ENCODE assay signal across 8 mouse cellular contexts in the genomic region with DNA sequence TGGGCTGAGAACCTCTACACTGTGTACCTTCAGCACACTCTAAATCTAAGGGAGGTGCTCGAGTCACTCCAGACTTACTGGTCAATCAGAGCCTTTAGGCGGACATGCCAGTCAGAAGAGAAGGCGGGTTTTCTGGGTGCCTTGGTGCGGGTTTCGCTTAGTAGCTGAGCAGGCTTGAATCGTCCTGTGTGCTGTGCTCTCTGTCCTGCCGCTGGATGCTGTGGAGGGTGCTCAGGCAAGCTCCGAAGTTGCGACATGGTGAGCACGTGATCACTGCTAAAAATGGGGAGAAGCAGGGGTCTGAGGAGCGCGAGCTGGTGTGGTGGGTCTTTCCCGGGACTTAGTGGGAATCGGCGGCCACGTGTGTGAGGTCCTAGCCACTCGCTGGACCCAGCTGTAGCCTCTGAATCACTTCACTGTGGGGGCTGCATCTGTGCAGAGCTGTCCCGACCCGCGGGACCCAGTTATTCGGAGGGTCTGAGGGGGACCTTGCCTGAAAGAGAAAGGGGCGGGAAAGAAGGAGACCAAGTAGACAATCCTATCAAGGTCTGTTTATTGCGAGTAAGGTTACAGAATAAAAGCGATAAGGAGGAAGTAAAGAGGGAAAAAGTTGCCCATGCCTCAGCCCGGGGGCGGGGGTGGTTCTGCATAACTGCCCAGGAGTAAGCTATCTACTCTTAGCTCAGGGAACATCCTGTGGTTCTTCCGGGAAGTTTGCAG. TPM values are rescaled to one million over a fixed set of nuclear protein-coding genes. Genes with fewer than 3 reads are reported as not detected.
DNase-seq lines count a peak whose midpoint lies in the region; ATAC-seq lines count a peak whose summit lies in the region.

No protein-coding gene starts in this region.

- no peak overlapping the region for H3K27ac ChIP-seq in forebrain, embryonic 13.5 days

- WGBS in forebrain, embryonic 13.5 days, result 6% methylated on average over 27 of the region's 27 CpGs

- peak; percentile 3 to 11 for DNase-seq in cerebellum, postnatal 10 days
- DNase-seq in cerebellum, adult 9-10 months, result no peak
- DNase-seq in WW6 (ENCODE audit: low read depth, low spot score), result peak; percentile 20
- peak; percentile 13 to 39 for DNase-seq in kidney, postnatal 25 days
- peak; percentile 79 to 80 for DNase-seq in spleen, postnatal 36 days (ENCODE audit: low spot score in 2 of 2)
- no peak for DNase-seq in layer of hippocampus, postnatal 14 days (ENCODE audit: low spot score in 2 of 2)

- peak overlapping the region; percentile 41 for H3K4me3 ChIP-seq in forebrain, embryonic 13.5 days

- ATAC-seq in forebrain, embryonic 13.5 days, result peak; percentile 74
- ATAC-seq in megakaryocyte, adult 5-6 weeks (ENCODE audit: poor library complexity, severe bottlenecking), result peak; percentile 87

- H3K36me3 ChIP-seq in forebrain, embryonic 13.5 days (ENCODE audit: poor library complexity, severe bottlenecking), result no peaks in the 10 kb centered on the region

- H3K9ac ChIP-seq in forebrain, embryonic 13.5 days, result peak overlapping the region; percentile 58

- H3K4me1 ChIP-seq in forebrain, embryonic 13.5 days, result peaks cover 9% of the 10 kb centered on the region; the same call in 1 of the 2 replicates

- H3K4me2 ChIP-seq in forebrain, embryonic 13.5 days, result peak overlapping the region; percentile 80

- no peaks in the 10 kb centered on the region for H3K9me3 ChIP-seq in forebrain, embryonic 13.5 days (replicated peaks)

- peaks cover 7% of the 10 kb centered on the region; the same call in 1 of the 2 replicates for H3K27me3 ChIP-seq in forebrain, embryonic 13.5 days

RNA-seq across cellular contexts. Expression of a gene that starts 11.2 kb away (rescaled TPM):
- 50.9 and 51.2 TPM in 2 replicates for polyA plus RNA-seq in forebrain, embryonic 13.5 days (2015; fragmentation: Nextera tagmentation; extraction: Ambion mirVana)
- total RNA-seq in megakaryocyte, adult 5-6 weeks (2015), result 34.3 and 39.3 TPM in 2 replicates
- 29.4 and 35.9 TPM in 2 replicates for total RNA-seq in megakaryocyte, adult 5-6 weeks (2017)
- total RNA-seq in layer of hippocampus, postnatal 14 days (2021), result 10 to 100 TPM; 33.9 to 44.0 TPM

RNA-seq across cellular contexts. Expression of a gene that starts 24.2 kb away (rescaled TPM):
- 0.20 TPM in 1 of 2 replicates, not detected in the other for polyA plus RNA-seq in forebrain, embryonic 13.5 days (2015; fragmentation: Nextera tagmentation; extraction: Ambion mirVana)
- total RNA-seq in megakaryocyte, adult 5-6 weeks (2015), result 0.18 TPM in 1 of 2 replicates, not detected in the other
- not detected in 2 replicates for total RNA-seq in megakaryocyte, adult 5-6 weeks (2017)
- total RNA-seq in layer of hippocampus, postnatal 14 days (2021), result under 1 TPM in 1 of 2 experiments, not detected in 1; 0.25 TPM

RNA-seq across cellular contexts. Expression of a gene that starts 31.8 kb away (rescaled TPM):
- polyA plus RNA-seq in forebrain, embryonic 13.5 days (2015; fragmentation: Nextera tagmentation; extraction: Ambion mirVana), result not detected in 2 replicates
- not detected in 2 replicates for total RNA-seq in megakaryocyte, adult 5-6 weeks (2015)
- not detected in 2 replicates for total RNA-seq in megakaryocyte, adult 5-6 weeks (2017)
- total RNA-seq in layer of hippocampus, postnatal 14 days (2021), result not detected

Comparison
In these comparisons a context has a peak if more than half of its experiments do, and no peak if none do; other contexts are left out.
1. DNase-seq: peak in cerebellum, postnatal 10 days (2 of 2), WW6 (single experiment), kidney, postnatal 25 days (2 of 2) and spleen, postnatal 36 days (2 of 2); none in cerebellum, adult 9-10 months (single experiment) and layer of hippocampus, postnatal 14 days (0 of 2).